Mouse (Mus musculus) spleen, postnatal 36 days (tissue): ENCODE measurements around the gene Entpd5.

Experiments used
- DNase-seq, 2 experiments: peaks; one replicate each; pipeline ENCODE4 v3.0.0; 2022; ENCODE audit warnings: low spot score in 2 of 2, mixed read lengths in 1 of 2

Gene Entpd5

GRCm38 (mm10) chr12:84408819-84409507, at the start of gene Entpd5, which contains the start of gene Bbof1:
Entpd5 (minus strand) TSS chr12:84409029.
Bbof1 (plus strand) TSS chr12:84409071.
- DNase-seq, result peak; percentile 86 to 88

DNA sequence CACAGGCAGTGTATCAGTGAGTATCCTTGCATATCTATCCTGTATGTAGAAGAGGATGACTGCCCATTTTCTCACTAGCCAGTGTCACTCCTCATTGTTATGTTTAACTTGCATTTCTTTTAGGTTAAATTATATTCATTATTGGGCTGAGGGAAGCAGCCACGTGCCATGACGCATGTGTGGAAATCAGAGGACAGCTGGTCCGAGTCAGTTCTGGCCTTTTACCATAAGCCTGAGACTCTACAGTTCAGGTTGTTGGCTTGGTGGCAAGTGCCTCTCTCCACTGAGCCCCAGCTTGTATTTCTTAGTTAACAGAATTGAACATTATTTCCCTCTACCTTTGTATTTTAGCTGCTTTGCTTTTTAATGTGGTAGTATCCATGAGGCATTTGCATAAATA, 48.1 kb upstream of the Entpd5 start:
- no peak for DNase-seq

DNA sequence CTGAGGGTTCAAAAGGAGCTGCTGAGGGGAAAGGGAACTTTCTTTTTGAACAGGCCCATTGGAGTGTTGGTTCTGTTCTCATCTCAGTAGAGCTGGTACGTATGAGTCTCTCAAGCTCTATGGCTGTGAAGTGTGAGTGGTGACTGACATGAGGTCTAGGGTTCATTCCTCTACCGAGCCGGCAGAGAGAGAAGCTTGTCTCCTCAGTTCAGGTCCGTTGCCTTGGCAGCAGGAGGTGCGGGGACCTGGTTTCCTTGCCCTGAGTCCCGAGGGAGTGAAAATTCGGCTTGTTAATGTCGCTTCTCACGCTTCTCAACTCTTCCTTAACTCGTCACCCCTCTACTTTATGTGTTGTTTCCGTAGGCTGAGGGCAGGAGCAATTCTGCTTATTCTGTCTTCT, 43.0 kb upstream of the Entpd5 start:
- DNase-seq, result peak; percentile 7 to 21

- peak; percentile 97 to 100 for DNase-seq
These were observed 42.2 kb upstream of the Entpd5 start, which contains the start of the genes Aldh6a1 and Lin52 for GRCm38 (mm10) chr12:84450718-84451646. Aldh6a1 (minus strand) TSS chr12:84451004. Lin52 (plus strand) TSS chr12:84451422.

- no peak for DNase-seq
These were observed 41.5 kb upstream of the Entpd5 start for GRCm38 (mm10) chr12:84450351-84450717.

GRCm38 (mm10) chr12:84449887-84450286, 41.1 kb upstream of the Entpd5 start:
- no peak for DNase-seq

DNA sequence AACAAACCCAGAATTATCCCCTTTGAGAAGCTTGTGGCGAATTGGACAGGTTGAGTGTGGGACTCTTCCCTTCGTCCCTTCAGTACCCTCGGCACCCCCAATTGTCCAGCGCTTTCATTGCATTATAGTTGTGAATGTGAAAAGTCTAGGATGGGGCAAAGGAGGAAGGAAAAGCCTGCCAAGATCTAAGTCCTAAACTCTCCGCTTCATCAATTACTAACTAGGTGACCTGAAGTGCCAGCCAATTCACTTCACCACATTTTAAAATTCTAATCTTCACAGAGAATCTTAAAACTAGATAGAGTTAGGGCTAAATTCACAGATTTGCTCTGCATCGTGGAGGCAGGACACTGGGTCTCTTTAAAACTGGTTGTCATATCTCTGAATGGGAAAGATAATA, 39.4 kb upstream of the Entpd5 start:
- no peak for DNase-seq

DNA sequence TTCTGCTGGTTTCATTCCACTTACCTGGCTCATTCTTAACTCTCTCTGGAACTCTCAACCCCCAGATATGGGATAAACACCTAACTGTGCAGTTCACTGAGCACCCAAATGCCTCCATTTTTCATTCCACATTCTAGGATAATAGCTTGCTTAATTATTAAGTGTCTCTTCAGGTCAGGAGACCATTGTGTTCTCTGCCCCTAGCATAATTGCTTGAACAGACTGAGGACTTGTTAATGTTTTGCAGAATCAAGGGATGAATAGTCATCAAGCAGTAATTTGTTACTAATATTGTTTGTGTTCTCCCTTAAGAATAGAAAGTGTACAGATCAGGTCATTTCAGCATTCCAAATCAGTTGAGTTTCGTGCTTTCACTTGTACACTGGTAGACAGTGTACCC, 38.6 kb upstream of the Entpd5 start:
- DNase-seq, result no peak

- DNase-seq, result no peak
These were observed 33.7 kb upstream of the Entpd5 start for GRCm38 (mm10) chr12:84442526-84442925.

- DNase-seq, result no peak
These were observed 29.9 kb upstream of the Entpd5 start for GRCm38 (mm10) chr12:84438697-84439096.

GRCm38 (mm10) chr12:84429825-84430224, 21.0 kb upstream of the Entpd5 start:
- DNase-seq, result no peak

DNA sequence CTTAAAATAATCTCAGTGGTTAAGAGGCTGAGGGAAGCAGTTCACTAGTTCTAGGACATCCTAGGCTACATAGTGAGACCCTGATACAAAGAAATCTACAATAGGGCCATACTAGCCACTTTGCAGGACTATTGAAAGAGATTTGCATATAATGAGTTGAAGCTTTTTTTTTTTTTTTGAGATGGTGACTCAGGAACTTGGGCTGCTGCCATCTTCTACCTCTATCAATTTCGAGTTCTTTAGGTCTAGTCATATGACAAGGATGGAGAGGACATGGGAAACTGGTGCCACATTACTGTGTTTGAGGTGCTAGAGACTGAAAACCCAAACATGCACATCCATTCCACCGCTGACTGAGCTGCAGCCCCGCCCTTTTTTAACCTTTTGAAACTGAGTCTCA, 15.2 kb upstream of the Entpd5 start:
- DNase-seq, result no peak

DNA sequence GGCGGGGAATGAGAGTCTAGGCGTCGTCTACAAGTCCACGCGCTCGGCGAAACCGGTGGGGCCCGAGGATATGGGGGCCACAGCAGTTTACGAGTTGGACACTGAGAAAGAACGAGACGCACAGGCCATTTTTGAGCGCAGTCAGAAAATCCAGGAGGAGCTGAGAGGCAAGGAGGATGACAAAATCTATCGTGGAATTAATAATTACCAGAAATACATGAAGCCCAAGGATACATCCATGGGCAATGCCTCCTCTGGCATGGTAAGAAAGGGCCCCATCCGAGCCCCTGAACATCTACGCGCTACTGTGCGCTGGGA, 8.7 kb upstream of the Entpd5 start:
- no peak for DNase-seq

DNA sequence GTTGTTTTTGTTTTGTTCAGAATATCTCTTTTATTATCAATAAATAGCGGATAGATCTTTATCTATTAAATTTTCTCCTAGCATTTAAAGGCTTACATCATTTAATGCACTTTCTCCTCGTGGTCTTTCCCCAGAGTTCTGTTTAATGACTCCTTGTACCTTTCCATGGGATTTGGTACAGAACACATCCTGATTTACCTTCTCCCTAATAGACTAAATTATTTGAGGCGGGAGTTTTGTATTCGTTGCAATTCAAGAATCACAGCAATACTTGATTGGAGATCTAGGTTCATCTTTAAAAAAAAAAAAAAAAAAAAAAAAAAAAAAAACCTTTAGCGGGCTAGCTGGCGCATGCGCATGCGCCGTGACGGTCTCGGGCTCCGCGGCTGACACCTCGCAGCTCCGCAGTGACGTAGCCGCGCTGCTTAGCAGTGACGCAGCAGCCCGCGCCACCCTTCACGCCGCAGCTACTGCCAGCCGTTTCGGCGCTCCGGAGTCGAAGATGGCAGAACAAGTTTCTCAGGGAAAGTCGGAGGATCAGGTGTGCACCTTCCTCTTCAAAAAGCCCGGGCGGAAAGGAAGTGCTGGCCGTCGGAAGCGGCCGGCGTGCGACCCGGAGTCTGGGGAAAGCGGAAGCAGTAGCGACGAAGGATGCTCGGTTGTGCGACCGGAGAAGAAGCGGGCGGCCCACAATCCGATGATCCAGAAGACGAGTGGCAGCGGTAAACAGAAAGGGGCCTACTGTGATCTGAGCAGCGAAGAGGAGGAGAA, 8.2 kb upstream of the Entpd5 start, which contains the start of gene Rnf113a2:
Gene Rnf113a2, plus strand, starts transcription at position 363 of the 771 bp plus-strand sequence.
- DNase-seq, result peak; percentile 81 to 83

- DNase-seq, result peak; percentile 74 to 84
These were observed 683 bp downstream of the Entpd5 start for GRCm38 (mm10) chr12:84407874-84408818.

- DNase-seq, result no peak
These were observed 1.6 kb downstream of the Entpd5 start for GRCm38 (mm10) chr12:84407259-84407658.

- no peak for DNase-seq
These were observed 4.3 kb downstream of the Entpd5 start for GRCm38 (mm10) chr12:84404541-84404940.

- DNase-seq, result no peak
These were observed 5.9 kb downstream of the Entpd5 start for GRCm38 (mm10) chr12:84402923-84403322.

- DNase-seq, result no peak
These were observed 8.2 kb downstream of the Entpd5 start for GRCm38 (mm10) chr12:84400653-84401052.

DNA sequence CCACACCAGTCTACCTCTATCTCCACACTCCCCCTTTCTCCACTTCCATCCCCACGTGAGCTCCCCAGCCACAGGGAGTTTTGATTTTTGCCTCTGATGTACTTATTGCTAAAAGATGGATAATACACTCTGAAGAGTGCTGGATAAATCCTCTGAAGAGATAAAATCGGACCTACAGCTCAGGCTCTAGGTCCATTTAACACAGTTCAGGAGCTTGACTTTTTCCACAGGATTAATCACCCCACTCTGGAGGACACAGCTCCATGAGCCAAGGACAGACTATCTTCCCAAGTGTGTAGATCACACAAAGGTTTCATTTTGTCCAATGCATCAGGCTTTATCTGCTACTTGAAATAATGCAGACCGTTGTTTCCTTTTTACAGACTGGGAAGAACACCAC, 8.8 kb downstream of the Entpd5 start:
- no peak for DNase-seq

DNA sequence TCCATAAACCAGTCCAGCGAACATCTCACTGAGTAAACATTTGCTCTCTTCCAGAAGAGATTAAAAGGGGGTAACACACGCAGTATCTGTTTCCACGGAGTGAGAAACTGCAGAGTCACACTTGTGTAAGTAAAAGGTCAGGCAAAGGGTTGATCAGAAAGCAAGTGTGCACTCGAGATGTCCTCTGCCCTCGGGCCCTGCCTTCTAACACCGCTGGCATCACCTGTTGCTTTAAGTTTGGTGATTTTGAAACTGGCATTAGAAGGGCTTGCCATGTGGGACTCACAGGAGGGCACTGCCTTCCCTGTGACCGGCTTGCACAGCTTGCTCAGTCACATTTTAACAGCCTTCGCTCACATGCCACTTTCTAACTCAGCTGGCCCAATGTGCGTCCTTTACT, 9.2 kb downstream of the Entpd5 start:
- DNase-seq, result no peak
